Mouse (Mus musculus) liver, embryonic 14.5 days (tissue): ENCODE results near the gene Mterf4.

Source experiments
- CTCF ChIP-seq: IDR thresholded peaks from 2 replicates; pipeline ENCODE4 v1.5.1; 2016; ENCODE audit warnings: antibody characterized with exemption, low read depth, control low read depth
- EP300 ChIP-seq: IDR thresholded peaks from 2 replicates; pipeline ENCODE4 v1.6.1; 2016; ENCODE audit warnings: antibody characterized with exemption, low read depth

DNA sequence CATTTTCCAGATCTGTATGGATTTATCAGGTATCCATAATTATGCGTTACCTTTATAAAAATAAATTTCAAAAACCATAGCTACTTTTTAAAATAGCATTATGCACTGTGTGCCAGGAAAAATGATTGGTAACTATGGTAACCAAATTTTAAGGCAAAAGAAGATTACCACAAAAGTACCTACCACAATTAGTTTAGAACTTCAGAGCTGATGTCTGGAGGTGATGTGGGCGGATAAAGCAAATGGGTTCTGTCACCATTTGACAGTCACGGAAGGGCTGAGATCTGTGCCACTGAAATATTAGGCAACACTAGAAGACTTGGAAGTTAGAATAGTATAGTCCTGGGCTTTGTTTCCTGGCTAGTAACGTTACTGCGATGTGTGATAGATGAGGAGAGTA, 41.5 kb upstream of the Mterf4 start:
- no peak for TF ChIP-seq EP300
- no peak for TF ChIP-seq CTCF
